Mouse (Mus musculus): ENCODE results near the gene Gpsm1. TPM values are rescaled to one million over a fixed set of nuclear protein-coding genes. Genes with fewer than 3 reads are reported as not detected.

The Gpsm1 gene
- polyA plus RNA-seq, 1 experiment = 57.7 TPM

DNA sequence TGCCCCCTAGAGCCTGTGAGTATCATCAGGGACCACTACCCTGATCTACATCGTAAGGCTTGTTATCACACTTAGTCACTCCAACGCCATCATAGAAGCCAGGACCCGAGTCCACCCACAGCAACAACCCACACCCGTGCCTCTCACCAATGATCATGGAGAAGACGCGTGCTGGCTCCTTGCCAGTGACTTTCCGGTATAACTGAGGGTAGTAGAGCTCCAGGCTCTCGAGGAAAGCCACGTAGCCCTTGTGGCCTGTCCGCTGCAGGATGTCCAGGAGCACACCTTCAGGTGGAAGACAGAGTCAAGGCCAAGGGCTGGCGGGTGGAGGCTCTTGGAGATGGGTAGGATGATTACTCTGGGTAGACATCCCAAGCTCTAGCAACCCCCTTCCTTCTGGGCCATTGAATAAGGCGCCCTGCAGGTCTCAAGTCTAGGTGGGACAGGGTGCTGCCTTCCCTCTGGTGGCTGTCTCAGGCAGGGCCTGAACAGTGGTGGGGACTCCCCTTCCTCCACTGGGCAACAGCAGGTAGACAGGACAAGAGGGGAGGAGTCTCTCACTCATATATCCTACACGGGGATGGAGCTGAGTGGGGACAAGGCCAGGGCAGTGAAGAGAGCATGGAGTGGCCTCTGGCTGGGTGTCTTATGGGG, 43.5 kb downstream of the Gpsm1 start:
- Histone ChIP-seq H3K27me3 (ENCODE audit: control insufficient read depth, insufficient read depth, low read length) (no peaks in the 10 kb centered on the region), H3K36me3 (ENCODE audit: control insufficient read depth, insufficient read depth, low read length) (no peaks in the 10 kb centered on the region), H3K27ac (ENCODE audit: control insufficient read depth, insufficient read depth, low read length) (no peak overlapping the region), H3K4me1 (replicated peaks; ENCODE audit: control insufficient read depth, insufficient read depth, low read length) (peaks cover 35% of the 10 kb centered on the region), H3K4me3 (ENCODE audit: control insufficient read depth, insufficient read depth, low read length) (no peak overlapping the region)
- no peak for DNase-seq
- no peak for TF ChIP-seq POLR2A (IDR thresholded peaks at IDR 0.05; ENCODE audit: control insufficient read depth, extremely low read depth, insufficient read depth, low read length, poor library complexity)
- 0 out of 2 replicates have a peak, but pooled peaks have one; percentile 11 for TF ChIP-seq CTCF (IDR thresholded peaks at IDR 0.05; ENCODE audit: borderline replicate concordance, control insufficient read depth, extremely low read depth, insufficient read depth, low read length, poor library complexity)
- 92% methylated on average over 13 of the region's 13 CpGs for WGBS

DNA sequence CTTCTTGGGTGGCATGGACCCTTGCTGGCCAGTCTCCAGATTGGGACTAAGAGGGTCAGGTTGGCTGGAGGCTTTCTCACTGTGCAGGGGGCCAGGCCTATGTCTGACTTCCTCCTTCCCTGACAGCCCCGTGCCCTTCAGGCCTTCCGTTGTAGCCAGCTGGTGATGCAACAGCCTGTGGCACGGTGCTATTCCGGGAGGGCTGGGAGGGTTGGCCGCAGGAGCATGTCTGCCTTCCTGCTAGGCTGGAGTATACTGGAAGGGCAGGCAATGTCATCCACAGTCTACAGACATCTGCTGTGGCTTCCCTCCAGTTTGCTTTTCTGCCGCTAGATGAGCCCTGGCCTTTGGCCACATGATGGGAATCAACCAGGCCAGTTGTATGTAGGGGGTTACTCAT, 44.7 kb downstream of the Gpsm1 start:
- H3K4me1 ChIP-seq (replicated peaks; ENCODE audit: control insufficient read depth, insufficient read depth, low read length) = peaks cover 35% of the 10 kb centered on the region
- H3K27ac ChIP-seq (ENCODE audit: control insufficient read depth, insufficient read depth, low read length) = no peak overlapping the region
- DNase-seq = no peak
- H3K36me3 ChIP-seq (ENCODE audit: control insufficient read depth, insufficient read depth, low read length) = no peaks in the 10 kb centered on the region
- no peak overlapping the region for H3K4me3 ChIP-seq (ENCODE audit: control insufficient read depth, insufficient read depth, low read length)
- WGBS = 46% methylated on average over 6 of the region's 6 CpGs
- no peaks in the 10 kb centered on the region for H3K27me3 ChIP-seq (ENCODE audit: control insufficient read depth, insufficient read depth, low read length)
- TF ChIP-seq POLR2A (IDR thresholded peaks at IDR 0.05; ENCODE audit: control insufficient read depth, extremely low read depth, insufficient read depth, low read length, poor library complexity) = no peak
- no peak for TF ChIP-seq CTCF (IDR thresholded peaks at IDR 0.05; ENCODE audit: borderline replicate concordance, control insufficient read depth, extremely low read depth, insufficient read depth, low read length, poor library complexity)

DNA sequence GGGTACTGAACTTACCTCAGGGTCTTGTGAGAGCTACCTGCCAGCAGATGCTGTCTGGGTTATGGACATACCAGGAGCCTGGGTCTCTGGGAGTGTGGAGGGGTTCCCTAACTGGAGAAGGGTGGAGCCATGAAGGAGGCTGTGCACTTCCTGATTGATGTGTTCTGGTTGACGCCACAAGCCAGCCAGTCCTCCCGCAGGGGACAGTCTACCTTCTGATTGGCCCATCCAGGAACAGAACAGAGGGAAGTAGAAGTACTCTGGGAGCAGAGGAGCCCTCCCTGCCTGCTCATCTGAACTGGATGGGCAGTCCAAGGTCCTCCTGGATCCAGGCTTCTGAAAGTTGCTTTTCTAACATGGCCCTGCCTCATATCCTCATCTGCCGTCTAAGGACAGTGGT, 45.5 kb downstream of the Gpsm1 start, which contains the start of gene Card9:
TSS of gene Card9 (minus strand) at position 147 of the 400 bp plus-strand sequence.
- Histone ChIP-seq H3K4me1 (replicated peaks; ENCODE audit: control insufficient read depth, insufficient read depth, low read length) (peaks cover 30% of the 10 kb centered on the region), H3K36me3 (ENCODE audit: control insufficient read depth, insufficient read depth, low read length) (peaks cover 4% of the 10 kb centered on the region; the same call in 1 of the 2 replicates), H3K27ac (ENCODE audit: control insufficient read depth, insufficient read depth, low read length) (no peak within 1 kb of the TSS), H3K4me3 (ENCODE audit: control insufficient read depth, insufficient read depth, low read length) (no peak within 1 kb of the TSS), H3K27me3 (ENCODE audit: control insufficient read depth, insufficient read depth, low read length) (no peaks in the 10 kb centered on the region)
- TF ChIP-seq CTCF (IDR thresholded peaks at IDR 0.05; ENCODE audit: borderline replicate concordance, control insufficient read depth, extremely low read depth, insufficient read depth, low read length, poor library complexity) = no peak
- no peak for TF ChIP-seq POLR2A (IDR thresholded peaks at IDR 0.05; ENCODE audit: control insufficient read depth, extremely low read depth, insufficient read depth, low read length, poor library complexity)
- WGBS = 53% methylated on average over 3 of the region's 3 CpGs
- DNase-seq = no peak

- TF ChIP-seq POLR2A (IDR thresholded peaks at IDR 0.05; ENCODE audit: control insufficient read depth, extremely low read depth, insufficient read depth, low read length, poor library complexity) (no peak), CTCF (IDR thresholded peaks at IDR 0.05; ENCODE audit: borderline replicate concordance, control insufficient read depth, extremely low read depth, insufficient read depth, low read length, poor library complexity) (no peak)
- Histone ChIP-seq H3K27me3 (ENCODE audit: control insufficient read depth, insufficient read depth, low read length) (no peaks in the 10 kb centered on the region), H3K36me3 (ENCODE audit: control insufficient read depth, insufficient read depth, low read length) (peaks cover 10% of the 10 kb centered on the region; the same call in 1 of the 2 replicates), H3K4me1 (replicated peaks; ENCODE audit: control insufficient read depth, insufficient read depth, low read length) (peaks cover 10% of the 10 kb centered on the region), H3K4me3 (ENCODE audit: control insufficient read depth, insufficient read depth, low read length) (no peak overlapping the region), H3K27ac (ENCODE audit: control insufficient read depth, insufficient read depth, low read length) (no peak overlapping the region)
- 96% methylated on average over 5 of the region's 5 CpGs for WGBS
- DNase-seq = no peak
Measured at GRCm38 (mm10) chr2:26362991-26363390, 47.7 kb downstream of the Gpsm1 start.

DNA sequence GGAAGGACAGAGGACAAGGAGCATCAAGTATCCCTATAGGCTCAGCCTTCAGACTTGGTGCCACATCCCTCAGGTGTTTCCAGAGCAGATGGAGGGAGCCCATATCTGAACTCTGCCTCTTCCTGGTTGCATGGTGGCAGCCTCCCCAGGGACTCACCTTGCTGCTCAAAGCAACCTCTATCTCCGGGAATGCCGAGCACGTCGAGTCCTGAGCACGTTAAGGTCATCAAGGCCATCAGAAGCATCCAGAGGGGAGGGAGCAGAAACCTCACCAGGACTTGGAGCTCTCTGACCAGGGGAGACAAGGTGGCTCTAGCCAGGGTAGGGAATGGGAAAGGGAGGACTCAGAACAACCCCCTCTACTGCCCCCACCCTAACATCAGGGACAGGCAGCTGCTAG, 48.2 kb downstream of the Gpsm1 start:
- 98% methylated on average over 5 of the region's 5 CpGs for WGBS
- no peak overlapping the region for H3K27ac ChIP-seq (ENCODE audit: control insufficient read depth, insufficient read depth, low read length)
- no peak for DNase-seq
- H3K36me3 ChIP-seq (ENCODE audit: control insufficient read depth, insufficient read depth, low read length) = peaks cover 13% of the 10 kb centered on the region; the same call in 1 of the 2 replicates
- TF ChIP-seq POLR2A (IDR thresholded peaks at IDR 0.05; ENCODE audit: control insufficient read depth, extremely low read depth, insufficient read depth, low read length, poor library complexity) = no peak
- no peak for TF ChIP-seq CTCF (IDR thresholded peaks at IDR 0.05; ENCODE audit: borderline replicate concordance, control insufficient read depth, extremely low read depth, insufficient read depth, low read length, poor library complexity)
- H3K4me1 ChIP-seq (replicated peaks; ENCODE audit: control insufficient read depth, insufficient read depth, low read length) = peaks cover 10% of the 10 kb centered on the region
- no peaks in the 10 kb centered on the region for H3K27me3 ChIP-seq (ENCODE audit: control insufficient read depth, insufficient read depth, low read length)
- H3K4me3 ChIP-seq (ENCODE audit: control insufficient read depth, insufficient read depth, low read length) = no peak overlapping the region

DNA sequence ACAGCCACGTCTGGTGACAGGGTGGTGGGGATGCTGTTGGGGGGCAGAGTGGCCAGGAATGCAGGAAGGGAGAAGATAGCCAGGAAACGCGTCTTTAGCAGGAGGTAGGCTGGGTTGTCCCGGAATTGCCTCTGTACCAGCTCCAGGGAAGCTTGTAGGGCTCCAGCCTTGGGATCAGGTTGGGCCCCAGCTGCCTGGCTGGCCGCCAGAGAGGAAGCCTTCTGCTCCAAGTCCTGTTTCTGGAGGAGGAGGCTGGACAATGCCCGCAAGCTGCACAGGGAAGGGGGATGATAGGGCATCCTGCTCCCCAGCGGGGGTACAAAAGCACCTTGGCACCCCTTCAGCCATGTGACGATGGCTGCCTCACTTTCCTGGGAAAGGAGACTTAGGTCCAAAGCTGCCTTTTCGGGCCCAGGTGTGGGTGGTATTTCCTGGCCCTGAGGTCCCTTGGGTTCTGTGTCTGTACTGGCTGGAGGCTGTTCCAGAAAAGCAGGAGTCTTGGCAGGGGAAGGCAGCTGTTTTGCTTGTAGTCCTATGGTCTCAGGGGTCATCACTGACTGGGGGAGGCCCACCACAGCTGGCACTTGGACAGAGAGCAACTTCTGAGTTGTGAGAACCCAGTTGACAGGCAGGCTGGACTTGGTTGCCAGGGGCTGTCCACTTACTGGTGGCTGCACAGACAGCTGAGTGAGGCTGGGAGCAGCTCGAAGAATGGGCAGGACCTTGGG, 49.6 kb downstream of the Gpsm1 start:
- Histone ChIP-seq H3K27ac (ENCODE audit: control insufficient read depth, insufficient read depth, low read length) (no peak overlapping the region), H3K4me3 (ENCODE audit: control insufficient read depth, insufficient read depth, low read length) (no peak overlapping the region), H3K36me3 (ENCODE audit: control insufficient read depth, insufficient read depth, low read length) (peaks cover 21% of the 10 kb centered on the region; the same call in 1 of the 2 replicates), H3K4me1 (replicated peaks; ENCODE audit: control insufficient read depth, insufficient read depth, low read length) (peaks cover 5% of the 10 kb centered on the region), H3K27me3 (ENCODE audit: control insufficient read depth, insufficient read depth, low read length) (no peaks in the 10 kb centered on the region)
- TF ChIP-seq POLR2A (IDR thresholded peaks at IDR 0.05; ENCODE audit: control insufficient read depth, extremely low read depth, insufficient read depth, low read length, poor library complexity) = no peak
- no peak for DNase-seq
- 89% methylated on average over 10 of the region's 10 CpGs for WGBS

Measured in thymus, adult 2 months (tissue).